Mouse (Mus musculus) cerebellum, adult 2 months (tissue): ENCODE results near the gene Nfatc4. TPM values are rescaled to one million over a fixed set of nuclear protein-coding genes. Genes with fewer than 3 reads are reported as not detected.

Experiments
- DNase-seq, 2 experiments: peaks; one replicate each; pipeline ENCODE4 v3.0.0; 2021
- H3K27ac ChIP-seq: fragments of 200-500 bp; 2 replicates; pipeline ENCODE4 v1.5.1; 2012; ENCODE audit warnings: low read length, control low read depth, inconsistent platforms; ENCODE audit not compliant: insufficient read depth
- H3K27me3 ChIP-seq: fragments of 200-500 bp; 2 replicates; pipeline ENCODE4 v1.6.1; 2012; ENCODE audit warnings: inconsistent platforms, mild to moderate bottlenecking, low read length, moderate library complexity; ENCODE audit not compliant: control insufficient read depth, insufficient read depth
- H3K4me1 ChIP-seq: fragments of 200-500 bp; 2 replicates; pipeline ENCODE4 v1.6.1; 2011; ENCODE audit warnings: low read length; ENCODE audit not compliant: control insufficient read depth, insufficient read depth
- H3K4me3 ChIP-seq: fragments of 200-500 bp; replicated peaks from 2 replicates; pipeline ENCODE3; 2011; ENCODE audit warnings: mild to moderate bottlenecking, low read depth, low read length, control low read depth; ENCODE audit not compliant: insufficient read depth
- CTCF ChIP-seq: fragments of 200-500 bp; IDR thresholded peaks from 2 replicates; pipeline ENCODE4 v1.5.1; 2011; ENCODE audit warnings: low read depth, mild to moderate bottlenecking, control low read depth, low read length, moderate library complexity, borderline replicate concordance; ENCODE audit not compliant: insufficient read depth
- POLR2A ChIP-seq: fragments of 200-500 bp; IDR thresholded peaks from 2 replicates; pipeline ENCODE4 v1.6.1; 2011; ENCODE audit warnings: low read length, control low read depth, borderline replicate concordance; ENCODE audit not compliant: insufficient read depth
- WGBS: fragments of 180-500 bp; shearing (Covaris S2); methylation state at CpG from one replicate; pipeline ENCODE4 v1.1.7; 2018; 5-methylcytosine and 5-hydroxymethylcytosine counted together
- polyA plus RNA-seq: library from polyadenylated mRNA; depleted of rRNA; stranded (reverse); fragments of >200 nt; gene quantifications from 2 replicates; pipeline ENCODE4 v1.2.3, GENCODE M21; 2012

Gene Nfatc4
- polyA plus RNA-seq, 1 experiment, result 1.7 TPM

GRCm38 (mm10) chr14:55852646-55853551 lies 30.0 kb downstream of the Nfatc4 start:
- peak overlapping the region; percentile 6 for H3K4me3 ChIP-seq
- no peak overlapping the region for H3K27ac ChIP-seq
- TF ChIP-seq CTCF, result no peak
- no peak for DNase-seq
- 37% methylated on average over 11 of the region's 11 CpGs for WGBS
- no peaks in the 10 kb centered on the region; the same call in 1 of the 2 replicates for H3K4me1 ChIP-seq
- no peaks in the 10 kb centered on the region for H3K27me3 ChIP-seq

GRCm38 (mm10) chr14:55853621-55854285 lies 30.8 kb downstream of the Nfatc4 start, which contains the start of gene Nynrin:
Gene Nynrin, plus strand, starts transcription at chr14:55854010.
- TF ChIP-seq CTCF (no peak), POLR2A (no peak)
- DNase-seq, result no peak
- Histone ChIP-seq H3K27me3 (no peaks in the 10 kb centered on the region), H3K27ac (no peak within 1 kb of the TSS), H3K4me3 (peak within 1 kb of the TSS; percentile 50), H3K4me1 (no peaks in the 10 kb centered on the region; the same call in 1 of the 2 replicates)
- 5% methylated on average over 33 of the region's 33 CpGs for WGBS

GRCm38 (mm10) chr14:55854406-55855100 lies 31.6 kb downstream of the Nfatc4 start:
- H3K27ac ChIP-seq, result 0 out of 2 replicates have a peak overlapping the region, but pooled peaks have one; percentile 17
- DNase-seq, result no peak
- peak overlapping the region; percentile 50 for H3K4me3 ChIP-seq
- WGBS, result 35% methylated on average over 9 of the region's 9 CpGs
- TF ChIP-seq POLR2A, result no peak
- no peak for TF ChIP-seq CTCF
- no peaks in the 10 kb centered on the region for H3K27me3 ChIP-seq
- no peaks in the 10 kb centered on the region; the same call in 1 of the 2 replicates for H3K4me1 ChIP-seq

GRCm38 (mm10) chr14:55855101-55855561 lies 32.2 kb downstream of the Nfatc4 start:
- no peaks in the 10 kb centered on the region; the same call in 1 of the 2 replicates for H3K4me1 ChIP-seq
- H3K4me3 ChIP-seq, result peak overlapping the region; percentile 42
- H3K27me3 ChIP-seq, result no peaks in the 10 kb centered on the region
- no peak for DNase-seq
- TF ChIP-seq POLR2A (no peak), CTCF (no peak)
- H3K27ac ChIP-seq, result 0 out of 2 replicates have a peak overlapping the region, but pooled peaks have one; percentile 17
- 67% methylated on average over 4 of the region's 4 CpGs for WGBS

- DNase-seq, result no peak
- Histone ChIP-seq H3K27me3 (no peaks in the 10 kb centered on the region), H3K27ac (no peak overlapping the region), H3K4me3 (no peak overlapping the region), H3K4me1 (no peaks in the 10 kb centered on the region; the same call in 1 of the 2 replicates)
- TF ChIP-seq POLR2A (no peak), CTCF (no peak)
- 77% methylated on average over 4 of the region's 4 CpGs for WGBS
Observed at GRCm38 (mm10) chr14:55857588-55857987, 34.6 kb downstream of the Nfatc4 start.

GRCm38 (mm10) chr14:55862186-55862585 lies 39.2 kb downstream of the Nfatc4 start:
- TF ChIP-seq POLR2A (no peak), CTCF (no peak)
- 76% methylated on average over 6 of the region's 6 CpGs for WGBS
- H3K27ac ChIP-seq, result no peak overlapping the region
- no peak overlapping the region for H3K4me3 ChIP-seq
- no peaks in the 10 kb centered on the region for H3K27me3 ChIP-seq
- DNase-seq, result no peak
- H3K4me1 ChIP-seq, result no peaks in the 10 kb centered on the region

- H3K4me3 ChIP-seq, result no peak overlapping the region
- WGBS, result 92% methylated on average over 10 of the region's 10 CpGs
- no peak for DNase-seq
- no peak overlapping the region for H3K27ac ChIP-seq
- TF ChIP-seq POLR2A (no peak), CTCF (no peak)
- H3K4me1 ChIP-seq, result no peaks in the 10 kb centered on the region
- no peaks in the 10 kb centered on the region for H3K27me3 ChIP-seq
Observed at GRCm38 (mm10) chr14:55862970-55863369, 40.0 kb downstream of the Nfatc4 start.
